Mouse (Mus musculus) megakaryocyte progenitor cell, adult 5-6 weeks (primary cell): ENCODE data around the gene 4632433K11Rik. TPM values are rescaled to one million over a fixed set of nuclear protein-coding genes. Genes with fewer than 3 reads are reported as not detected.
"Not testable (repeated sequence)": the region's sequence is repeated elsewhere in the genome, so short reads cannot be mapped to it uniquely, and the experiment has no call there.

Experiments used
- ATAC-seq: replicated peaks from 2 replicates; pipeline ENCODE4 v1.8.0; 2016; ENCODE audit warnings: mild to moderate bottlenecking, moderate TSS enrichment, inconsistent platforms; ENCODE audit not compliant: poor library complexity
- total RNA-seq, 2 experiments: library from RNA; stranded (forward) in 1 of 2; stranded (reverse) in 1 of 2; fragments of 157-497, 149-512 nt in 1 of 2; fragments of 200-1000 nt in 1 of 2; gene quantifications; 2 replicates each; pipeline versions ENCODE4 v1.2.3 to v1.2.4; 2015 to 2017

4632433K11Rik gene
- total RNA-seq, 2 experiments from 2014 or later: not detected

DNA sequence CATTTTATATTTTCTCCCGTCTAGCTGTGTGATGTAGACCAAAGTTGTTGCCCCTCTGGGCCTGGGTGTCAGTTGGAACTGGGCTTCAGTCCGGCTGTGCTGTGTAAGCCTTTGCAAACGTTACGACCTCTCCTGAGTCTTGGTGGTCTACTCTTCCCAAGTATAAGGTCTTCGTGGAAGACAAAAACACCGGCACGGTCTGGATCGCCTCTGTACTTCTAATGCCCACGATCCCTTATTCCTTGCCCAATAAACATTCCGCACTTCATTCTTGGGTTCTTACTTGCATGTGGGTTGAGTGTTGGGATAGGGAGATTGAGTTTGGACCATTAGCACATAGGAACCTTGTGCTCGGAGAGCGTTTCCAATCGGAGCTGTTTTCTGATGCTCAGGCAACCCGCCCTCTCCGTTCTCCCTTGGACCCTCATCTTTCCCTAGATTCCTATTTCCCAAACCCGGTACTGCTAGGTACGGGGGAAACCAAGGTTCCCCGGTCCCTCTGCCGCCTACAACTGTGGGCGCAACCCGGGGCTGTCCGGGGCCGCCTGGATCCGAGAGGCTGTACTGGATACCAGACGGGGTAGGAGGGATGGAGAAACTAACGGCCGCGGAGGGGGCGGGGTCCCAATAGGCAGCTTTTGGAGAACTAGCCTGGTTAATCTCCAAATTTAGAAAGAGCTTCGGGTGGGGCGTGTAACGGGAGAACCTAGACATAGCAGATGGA lies 19.7 kb downstream of the 4632433K11Rik start:
- ATAC-seq: peak; percentile 6; the same call in 1 of the 2 replicates

DNA sequence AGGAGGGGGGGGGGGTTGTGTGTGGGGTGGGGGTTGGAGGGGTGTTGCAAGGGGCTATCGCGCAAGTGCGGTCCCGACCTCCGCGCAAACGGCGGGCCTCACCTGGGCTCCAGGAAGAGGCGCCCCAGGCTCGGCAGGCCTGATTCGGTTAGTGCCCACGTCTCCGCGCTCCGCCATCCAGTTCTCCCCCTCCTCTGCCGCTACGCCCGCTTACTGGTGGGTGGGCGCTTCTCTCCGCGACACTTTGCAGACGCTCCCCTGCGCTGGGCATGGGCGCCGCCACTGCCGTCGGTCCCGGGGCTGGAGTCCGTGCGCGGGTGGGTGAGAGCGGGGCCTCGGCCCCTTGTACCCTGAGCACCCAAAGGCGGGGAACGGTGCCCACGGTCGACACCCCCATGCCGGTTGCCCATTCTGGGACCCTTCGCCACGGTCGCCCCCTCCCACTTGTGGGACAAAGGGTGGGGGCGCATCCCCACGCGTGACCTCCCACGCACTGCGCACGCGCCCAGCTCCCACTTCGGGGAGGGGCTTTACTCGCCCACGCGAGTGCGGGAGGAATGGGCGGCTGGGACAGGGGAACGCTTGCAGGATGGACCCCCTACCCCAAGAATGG lies 22.8 kb downstream of the 4632433K11Rik start:
- no peak for ATAC-seq

DNA sequence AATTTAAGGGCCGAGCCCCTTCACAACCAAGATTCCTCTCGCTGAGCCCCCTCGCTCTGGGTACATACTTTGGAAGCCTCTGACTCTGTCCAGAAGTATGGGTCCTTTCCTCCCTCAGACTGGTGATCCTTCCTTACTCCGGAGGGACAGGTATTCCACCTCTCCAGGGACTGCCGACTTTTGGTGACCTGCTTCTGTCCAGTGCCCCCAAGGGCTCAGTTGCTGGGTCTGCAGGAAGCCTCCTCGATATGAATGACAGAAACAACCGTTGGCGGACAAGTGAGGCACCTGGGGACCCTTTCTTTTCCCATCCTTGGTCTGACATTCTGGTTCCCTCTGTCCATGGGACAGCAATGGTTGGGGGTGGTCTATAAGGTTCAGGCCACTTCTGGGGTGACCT lies 23.5 kb downstream of the 4632433K11Rik start:
- ATAC-seq: no peak

DNA sequence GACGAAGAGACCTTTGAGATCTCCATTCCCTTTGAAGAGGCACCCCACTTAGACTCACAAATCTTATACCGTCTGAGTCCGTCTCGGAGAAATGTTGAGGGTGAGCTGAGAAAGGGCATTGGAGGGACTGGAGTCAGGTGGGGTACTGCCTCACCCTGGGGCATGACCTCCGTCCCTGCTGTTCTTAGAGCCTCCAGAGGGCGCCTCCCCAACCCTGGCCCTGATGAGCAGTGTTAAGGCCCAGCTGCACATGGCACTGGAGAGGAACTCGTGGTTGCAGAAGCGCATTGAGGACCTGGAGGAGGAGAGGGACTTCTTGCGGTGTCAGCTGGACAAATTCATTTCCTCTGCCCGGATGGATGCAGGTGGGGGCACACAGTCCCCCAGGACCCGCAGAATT lies 23.9 kb downstream of the 4632433K11Rik start:
- ATAC-seq: peak; percentile 18

DNA sequence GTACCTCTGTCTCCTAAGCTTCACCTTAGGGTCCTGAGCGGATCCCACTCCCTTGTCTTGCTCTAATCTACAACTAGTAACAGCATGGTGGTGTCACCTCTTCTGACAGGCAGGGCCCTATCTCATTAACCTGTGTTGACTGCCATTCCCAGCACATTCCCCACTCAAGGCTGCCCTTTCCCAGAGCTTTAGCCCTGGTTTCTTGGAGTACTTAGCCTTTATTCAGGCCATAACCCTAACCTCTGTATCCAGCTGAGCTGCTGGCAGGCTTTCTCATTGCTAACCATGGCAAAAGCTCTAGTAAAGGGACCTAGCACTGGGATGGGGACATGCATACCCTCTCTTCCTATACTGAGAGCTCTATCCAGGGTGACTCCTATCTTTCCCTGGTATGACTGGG lies 24.7 kb downstream of the 4632433K11Rik start:
- no peak for ATAC-seq

DNA sequence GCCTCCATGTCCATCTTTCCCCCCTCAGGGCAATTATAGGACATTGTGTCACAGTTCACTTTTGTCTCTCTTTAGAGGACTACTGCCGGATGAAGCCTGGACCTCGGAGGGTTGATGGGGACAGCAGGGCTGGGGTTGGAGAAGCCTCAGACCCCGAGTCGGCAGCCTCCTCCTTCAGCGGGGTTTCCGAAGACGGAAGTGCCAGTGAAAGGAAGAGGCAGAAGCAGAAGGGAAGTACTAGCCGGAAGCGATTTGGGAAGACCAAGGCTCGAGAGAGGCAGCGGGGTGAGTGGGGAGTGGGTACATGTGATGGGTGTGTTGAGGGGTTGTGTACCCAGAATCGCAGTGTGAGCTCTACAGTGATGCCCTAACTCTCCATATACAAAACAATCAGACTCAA lies 25.5 kb downstream of the 4632433K11Rik start:
- ATAC-seq: no peak

DNA sequence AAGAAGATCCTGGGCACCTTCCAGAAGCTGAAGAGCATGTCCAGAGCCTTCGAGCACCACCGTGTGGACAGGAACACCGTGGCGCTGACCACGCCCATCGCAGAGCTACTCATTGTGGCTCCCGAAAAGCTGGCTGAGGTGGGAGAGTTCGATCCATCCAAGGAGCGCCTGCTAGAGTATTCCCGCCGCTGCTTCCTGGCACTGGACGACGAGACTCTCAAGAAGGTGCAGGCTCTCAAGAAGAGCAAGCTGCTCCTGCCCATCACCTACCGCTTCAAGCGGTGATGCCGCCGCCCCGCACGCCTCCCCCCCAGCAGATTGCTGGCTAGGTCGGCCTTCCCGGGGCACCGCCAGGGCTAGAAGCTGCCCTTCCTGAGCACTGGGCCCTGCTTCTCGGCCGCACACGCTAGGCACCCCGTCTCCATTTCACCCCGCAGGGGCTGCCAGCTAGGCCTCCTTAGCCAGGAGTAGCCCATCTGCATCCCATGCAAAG lies 26.4 kb downstream of the 4632433K11Rik start:
- peak; percentile 32 for ATAC-seq

DNA sequence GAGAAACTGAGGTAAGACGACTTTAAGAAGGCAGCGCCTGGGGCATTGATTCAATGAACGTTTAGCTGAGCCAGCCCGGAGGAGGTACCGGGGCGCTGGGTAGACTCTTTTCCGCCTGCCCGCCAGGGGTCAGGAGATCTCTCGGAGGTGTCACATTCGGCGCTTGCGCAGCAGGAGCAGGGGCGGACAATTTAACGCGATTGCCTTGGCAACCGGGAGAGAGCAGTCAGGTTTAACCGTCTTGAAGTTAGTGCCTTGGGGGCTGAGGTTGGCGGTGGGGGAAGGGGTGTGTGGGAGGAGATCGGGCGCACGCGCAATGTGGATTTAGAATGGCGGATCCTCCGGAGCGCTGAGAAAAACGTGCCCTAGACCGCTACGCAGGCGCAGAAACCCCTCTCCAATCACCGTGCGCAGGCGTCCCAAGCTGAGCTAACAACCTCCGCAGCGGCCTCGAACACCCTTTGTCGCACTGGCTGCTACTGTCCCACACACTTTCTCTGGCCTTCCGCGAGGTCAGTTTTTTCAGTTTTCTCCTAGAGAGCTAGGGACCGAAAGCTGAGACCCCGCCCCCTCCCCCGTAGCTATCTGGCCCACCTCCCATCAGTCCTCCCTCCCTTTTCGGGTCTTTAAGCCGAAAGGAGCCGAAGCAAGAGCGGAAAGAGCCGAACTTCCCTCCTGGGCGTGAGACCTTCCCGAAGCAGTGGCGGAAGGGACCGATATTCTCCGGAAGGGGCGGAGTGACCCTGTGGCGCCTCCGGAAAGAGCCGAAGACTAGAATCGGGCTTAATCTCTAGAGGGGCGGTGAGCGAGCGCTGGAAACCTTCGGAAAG lies 27.2 kb downstream of the 4632433K11Rik start:
- ATAC-seq: peak; percentile 63

DNA sequence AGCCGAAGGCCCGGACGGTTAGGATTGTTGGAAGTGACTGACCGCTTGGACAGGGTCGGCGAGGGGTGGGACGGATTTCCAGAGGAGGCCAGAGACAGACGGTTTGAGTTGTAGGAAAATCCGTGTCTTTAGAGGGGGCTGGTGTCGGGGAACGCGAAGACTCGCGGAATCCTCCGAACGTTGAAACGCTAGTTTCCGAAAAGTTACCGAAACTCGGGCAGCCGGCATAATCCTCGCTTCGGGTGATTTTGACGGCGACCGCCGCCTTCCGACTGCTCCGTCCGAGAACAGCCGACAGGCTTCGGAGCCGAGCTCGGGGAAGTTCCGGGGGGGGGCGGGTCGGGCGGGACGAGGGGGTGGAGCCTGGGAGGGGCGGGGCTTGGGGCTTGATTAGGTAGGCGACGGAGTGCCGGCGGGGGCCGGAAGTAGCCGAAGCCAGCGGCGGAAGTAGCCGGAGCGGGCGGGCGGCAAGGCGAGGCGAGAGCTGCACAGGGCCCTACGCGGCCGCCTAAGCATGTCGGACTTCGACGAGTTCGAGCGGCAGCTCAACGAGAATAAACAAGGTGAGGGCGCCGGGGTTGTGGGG lies 27.9 kb downstream of the 4632433K11Rik start, which contains the start of gene U2af2:
U2af2 (plus strand) TSS at position 370 of the 586 bp plus-strand sequence.
- peak; percentile 33 for ATAC-seq

DNA sequence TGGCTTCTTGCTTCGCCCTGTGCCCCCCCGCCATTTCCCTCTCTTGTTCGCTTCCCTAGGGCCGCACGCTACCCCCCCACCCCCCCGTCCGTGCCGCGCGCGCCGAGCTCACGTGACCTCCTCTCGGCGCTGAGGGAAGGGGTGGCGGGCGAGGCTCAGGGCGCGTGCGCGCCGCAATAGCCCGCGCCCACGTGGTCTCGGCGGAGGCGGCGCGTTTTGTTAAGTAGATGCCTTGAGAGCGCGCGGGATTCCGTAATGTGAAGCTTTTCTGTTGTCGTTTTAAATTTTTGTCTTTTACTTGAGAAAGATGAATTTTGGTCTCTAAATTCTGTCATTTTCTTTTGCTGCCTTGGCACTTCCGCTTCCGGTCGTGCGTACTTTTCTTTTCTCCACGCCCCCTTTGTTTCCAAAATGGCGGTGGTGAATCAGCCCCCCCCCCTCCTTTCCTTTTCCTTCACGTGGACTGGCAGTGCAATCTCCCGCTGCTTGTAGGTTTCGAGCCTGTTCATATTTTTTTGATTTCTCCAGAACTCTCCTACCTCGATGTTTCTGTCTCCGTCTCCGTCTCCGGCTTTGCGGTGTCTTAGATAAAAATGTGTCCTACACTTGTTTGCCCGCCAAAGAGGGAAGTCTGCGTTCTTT lies 28.6 kb downstream of the 4632433K11Rik start:
- peak; percentile 15; the same call in 1 of the 2 replicates for ATAC-seq

DNA sequence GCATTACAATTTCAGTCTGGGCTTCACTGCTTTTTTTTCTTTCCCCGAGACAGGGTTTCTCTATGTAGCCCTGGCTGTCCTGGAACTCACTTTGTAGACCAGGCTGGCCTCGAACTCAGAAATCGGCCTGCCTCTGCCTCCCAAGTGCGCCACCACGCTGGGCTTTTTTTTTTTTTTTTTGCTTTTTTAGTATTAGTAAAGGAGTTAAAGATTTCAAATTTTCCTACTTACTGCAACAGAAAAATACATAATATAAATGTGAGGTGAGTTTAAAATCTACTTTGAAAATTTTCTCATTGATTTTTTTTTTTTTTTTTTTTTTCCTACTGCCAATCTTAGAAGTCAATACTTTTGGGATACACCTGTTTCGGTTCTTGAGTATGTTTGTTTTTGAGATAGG lies 31.0 kb downstream of the 4632433K11Rik start:
- no peak for ATAC-seq

DNA sequence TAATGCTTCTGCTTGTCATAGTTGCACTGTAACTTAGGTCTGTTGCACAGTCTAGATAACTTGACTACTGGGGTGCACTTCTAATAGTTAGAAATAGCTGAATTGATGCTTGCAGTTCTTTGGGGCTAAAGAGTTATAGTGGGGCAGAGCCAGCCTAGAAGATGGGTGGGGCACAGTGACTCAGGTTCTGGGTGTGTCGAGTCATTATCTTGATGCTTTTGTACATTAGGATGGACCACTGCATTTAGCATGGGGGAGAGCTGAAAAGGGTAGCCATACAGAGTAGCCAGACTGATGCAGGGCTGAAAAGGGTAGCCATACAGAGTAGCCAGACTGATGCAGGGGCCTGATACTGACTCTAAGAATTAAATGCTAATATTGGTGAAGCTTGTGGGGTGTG lies 39.7 kb downstream of the 4632433K11Rik start:
- ATAC-seq: peak; percentile 59

DNA sequence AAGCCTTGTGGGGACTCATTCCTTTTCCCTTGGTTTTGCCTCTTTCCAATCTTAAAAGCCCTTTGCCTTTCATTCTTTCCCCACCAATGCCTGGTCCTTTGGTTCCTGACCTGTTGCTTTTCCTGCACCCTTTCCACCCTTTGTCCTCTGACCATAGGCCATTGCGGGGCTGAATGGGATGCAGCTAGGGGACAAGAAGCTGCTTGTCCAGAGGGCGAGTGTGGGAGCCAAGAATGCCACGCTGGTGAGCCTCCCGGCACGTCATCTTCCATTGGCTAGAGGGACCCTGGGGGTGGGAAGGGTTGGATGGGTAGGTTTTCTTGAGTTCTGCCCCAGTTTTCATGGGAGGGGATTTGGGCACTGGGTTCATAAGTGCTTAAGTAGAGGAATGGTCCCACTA lies 41.1 kb downstream of the 4632433K11Rik start:
- no peak for ATAC-seq

DNA sequence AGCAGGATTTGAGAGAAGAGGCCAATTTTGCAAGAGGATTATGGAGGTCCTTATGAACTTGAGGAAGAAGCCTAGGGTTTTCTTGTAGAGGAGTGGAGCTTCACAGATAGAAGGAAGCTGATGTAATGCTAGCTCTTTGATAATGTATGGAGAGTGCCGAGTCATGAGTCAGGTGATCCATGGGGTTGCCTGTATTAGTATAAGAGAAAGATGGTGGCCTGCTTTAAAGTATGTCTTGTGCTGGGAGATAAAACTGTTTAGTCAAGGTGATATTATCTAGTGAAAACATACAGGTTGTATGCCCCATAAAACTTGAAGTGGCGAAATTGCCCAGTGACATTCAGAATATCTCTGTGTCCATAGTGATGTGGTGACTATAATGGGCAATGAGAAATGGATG lies 43.0 kb downstream of the 4632433K11Rik start:
- ATAC-seq: no peak

DNA sequence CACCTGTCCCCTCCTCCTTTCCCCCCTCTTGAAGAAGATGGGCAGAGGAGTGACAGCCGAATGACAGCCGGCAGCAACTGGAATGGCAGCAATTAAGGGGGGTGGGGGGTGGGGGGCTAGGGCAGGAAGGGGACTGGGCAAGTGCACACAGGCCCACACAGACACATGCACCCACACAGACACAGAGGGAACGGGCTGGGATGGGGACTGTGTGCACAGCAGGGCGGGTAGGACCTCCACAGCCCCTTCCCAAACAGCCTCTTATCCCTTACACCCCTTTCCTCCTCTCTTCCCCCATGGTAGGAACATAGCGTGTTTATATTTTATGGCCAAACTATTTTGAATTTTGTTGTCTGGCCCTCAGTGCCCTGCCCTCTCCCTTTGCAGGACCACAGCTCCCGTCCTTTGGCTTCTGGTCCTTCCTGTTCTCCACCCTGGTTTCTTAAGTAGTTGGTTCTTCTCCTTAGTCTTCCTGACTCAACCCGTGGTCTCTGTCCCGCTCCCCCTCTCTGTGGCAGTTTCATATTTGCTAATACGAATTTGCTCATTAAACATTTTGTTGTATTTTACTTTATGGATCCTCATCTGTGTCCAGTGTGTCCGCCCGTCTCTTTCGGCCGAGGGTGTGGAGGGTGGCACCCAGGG lies 45.6 kb downstream of the 4632433K11Rik start:
- not testable (repeated sequence) for ATAC-seq

DNA sequence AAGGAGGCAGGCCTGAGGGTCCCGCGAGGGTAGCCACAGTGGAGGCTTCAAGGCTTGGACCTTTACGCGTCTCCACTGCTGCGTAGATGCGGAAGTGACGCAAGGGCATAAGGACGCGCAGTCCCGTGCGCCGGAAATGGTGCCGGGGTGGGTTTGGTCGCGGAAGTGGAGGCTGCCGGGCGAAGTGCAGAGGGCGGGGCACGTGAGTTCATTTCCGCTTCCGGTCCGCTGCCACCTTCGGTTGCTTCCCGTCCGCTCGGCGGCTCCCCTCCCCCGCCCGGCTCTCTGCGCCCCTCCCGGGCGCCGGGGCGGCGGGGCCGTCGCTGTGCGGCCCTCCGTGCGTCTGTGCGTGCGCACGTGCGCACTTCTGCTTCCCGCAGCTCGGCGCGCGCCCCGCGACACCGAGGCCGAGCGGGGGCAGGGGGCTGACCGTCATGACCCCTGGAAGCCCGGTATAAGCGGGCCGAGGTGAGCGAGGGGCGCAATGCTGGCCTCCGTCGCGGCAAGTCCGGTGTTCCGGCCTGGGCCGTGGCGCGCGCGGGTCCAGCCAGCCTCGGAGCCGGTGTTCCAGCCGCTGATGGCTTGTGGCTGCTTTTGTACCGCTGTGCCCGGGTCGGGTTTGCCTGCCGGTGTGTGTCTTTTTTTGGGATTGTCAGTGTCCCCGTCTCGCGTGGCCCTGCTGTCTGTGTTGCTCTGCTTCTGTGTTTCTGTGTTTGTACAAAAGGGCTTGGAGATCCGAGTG lies 46.3 kb downstream of the 4632433K11Rik start, which contains the start of gene Epn1:
Epn1 (plus strand) TSS at position 226 of the 742 bp plus-strand sequence.
- peak; percentile 86 for ATAC-seq

DNA sequence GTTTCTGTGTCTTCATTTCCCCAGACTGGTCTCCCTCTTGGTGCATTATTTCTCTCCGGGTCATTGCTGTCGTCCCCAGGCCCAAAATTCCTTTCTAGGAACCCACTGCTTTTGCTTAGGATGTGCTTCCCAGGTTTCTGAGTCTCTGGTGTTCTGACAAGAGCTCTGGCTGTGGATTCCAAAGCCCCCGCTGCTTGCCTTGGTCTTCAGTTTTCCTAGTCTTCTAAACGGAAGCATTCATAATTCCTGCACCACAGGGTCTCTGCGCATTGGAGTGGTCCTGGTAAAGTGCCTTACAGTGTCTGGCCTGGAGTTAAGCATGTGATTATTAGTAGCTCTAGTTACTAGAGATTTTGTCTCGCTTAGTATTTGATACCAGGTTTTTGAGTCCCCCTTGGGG lies 46.9 kb downstream of the 4632433K11Rik start:
- no peak for ATAC-seq

DNA sequence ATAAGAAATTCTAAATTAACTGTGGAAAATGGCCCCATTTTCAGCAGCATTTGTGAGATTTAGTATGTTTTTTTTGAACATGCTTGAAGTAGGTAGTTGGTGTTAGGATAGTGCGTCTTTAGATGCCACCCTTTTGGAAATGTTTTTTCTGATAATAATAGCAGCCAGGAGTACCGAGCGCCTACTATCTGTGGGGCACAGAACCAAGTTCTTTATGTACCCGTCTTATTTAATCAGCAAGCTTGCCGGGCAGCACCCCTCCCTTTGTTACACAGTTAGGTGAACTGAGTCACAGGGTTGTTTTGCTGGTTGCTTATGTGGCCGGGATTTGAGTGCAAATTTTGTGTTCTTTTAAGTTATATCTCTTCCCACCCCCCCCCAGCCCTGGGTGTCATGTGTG lies 47.3 kb downstream of the 4632433K11Rik start:
- peak; percentile 38 for ATAC-seq

DNA sequence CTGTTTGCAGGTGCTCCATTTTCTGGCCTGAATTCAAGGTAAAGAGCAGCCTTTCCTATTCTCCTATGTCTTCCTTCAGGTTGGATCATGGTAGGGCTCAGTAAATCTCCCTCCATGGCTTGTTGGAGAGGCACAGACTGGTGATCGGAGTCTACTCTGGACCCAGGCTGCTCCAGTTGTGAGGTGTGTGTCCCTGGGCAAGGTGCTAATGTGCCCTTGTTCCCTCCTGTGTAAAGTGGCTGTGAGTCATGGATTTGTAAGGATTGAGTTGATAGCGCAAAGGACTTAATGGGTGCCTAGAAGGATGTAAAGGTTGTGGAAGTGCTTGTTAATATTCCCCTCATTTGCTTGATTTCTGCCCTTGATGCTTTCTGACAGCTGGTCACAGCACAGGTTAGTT lies 48.0 kb downstream of the 4632433K11Rik start:
- no peak for ATAC-seq
